Mouse (Mus musculus) lung, embryonic 16.5 days (tissue): Measurements from ENCODE around the gene Tmbim6. TPM values are rescaled to one million over a fixed set of nuclear protein-coding genes. Genes with fewer than 3 reads are reported as not detected.

Experiments
- ATAC-seq: fragments of 200-750 bp; cut with Nextera tagmentation; 2 replicates; pipeline ENCODE4 v1.8.0; 2017; ENCODE audit warnings: low read depth, mild to moderate bottlenecking, moderate library complexity
- H3K27ac ChIP-seq: fragments of 300-500 bp; sonication (generic); 2 replicates; pipeline ENCODE4 v1.5.1; 2014; ENCODE audit warnings: mild to moderate bottlenecking, control low read depth, low read length
- H3K27me3 ChIP-seq: fragments of 300-500 bp; sonication (generic); 2 replicates; pipeline ENCODE4 v1.6.1; 2014; ENCODE audit warnings: low read depth, low read length, mixed read lengths; ENCODE audit not compliant: control insufficient read depth, insufficient read depth
- H3K36me3 ChIP-seq: fragments of 300-500 bp; sonication (generic); 2 replicates; pipeline ENCODE4 v1.6.1; 2014; ENCODE audit warnings: low read length; ENCODE audit not compliant: control insufficient read depth, insufficient read depth
- H3K4me1 ChIP-seq: fragments of 300-500 bp; sonication (generic); replicated peaks from 2 replicates; pipeline ENCODE4 v1.6.1; 2014; ENCODE audit warnings: low read length, mixed read lengths; ENCODE audit not compliant: control insufficient read depth, insufficient read depth
- H3K4me2 ChIP-seq: fragments of 300-500 bp; sonication (generic); 2 replicates; pipeline ENCODE4 v1.6.1; 2014; ENCODE audit warnings: low read depth, low read length, control low read depth
- H3K4me3 ChIP-seq: fragments of 300-500 bp; sonication (generic); 2 replicates; pipeline ENCODE4 v1.5.1; 2014; ENCODE audit warnings: mild to moderate bottlenecking, low read length, control low read depth
- H3K9ac ChIP-seq: fragments of 300-500 bp; sonication (generic); 2 replicates; pipeline ENCODE4 v1.6.1; 2014; ENCODE audit warnings: low read length, control low read depth
- H3K9me3 ChIP-seq: fragments of 300-500 bp; sonication (generic); 2 replicates; pipeline ENCODE4 v1.6.1; 2016; ENCODE audit warnings: low read length; ENCODE audit not compliant: control insufficient read depth
- WGBS: fragments of 180-500 bp; shearing (Covaris S2); extraction: QIAGEN DNeasy Blood & Tissue Kit; methylation state at CpG from one replicate; pipeline ENCODE4 v1.1.7; 2014; 5-methylcytosine and 5-hydroxymethylcytosine counted together
- polyA plus RNA-seq: library from polyadenylated mRNA; unstranded; fragments of >200 nt; fragmentation: Nextera tagmentation; extraction: Ambion mirVana; gene quantifications from 2 replicates; pipeline ENCODE4 v1.2.1, GENCODE M21; 2015

The Tmbim6 gene
- 459 and 464 TPM in 2 replicates for polyA plus RNA-seq

DNA sequence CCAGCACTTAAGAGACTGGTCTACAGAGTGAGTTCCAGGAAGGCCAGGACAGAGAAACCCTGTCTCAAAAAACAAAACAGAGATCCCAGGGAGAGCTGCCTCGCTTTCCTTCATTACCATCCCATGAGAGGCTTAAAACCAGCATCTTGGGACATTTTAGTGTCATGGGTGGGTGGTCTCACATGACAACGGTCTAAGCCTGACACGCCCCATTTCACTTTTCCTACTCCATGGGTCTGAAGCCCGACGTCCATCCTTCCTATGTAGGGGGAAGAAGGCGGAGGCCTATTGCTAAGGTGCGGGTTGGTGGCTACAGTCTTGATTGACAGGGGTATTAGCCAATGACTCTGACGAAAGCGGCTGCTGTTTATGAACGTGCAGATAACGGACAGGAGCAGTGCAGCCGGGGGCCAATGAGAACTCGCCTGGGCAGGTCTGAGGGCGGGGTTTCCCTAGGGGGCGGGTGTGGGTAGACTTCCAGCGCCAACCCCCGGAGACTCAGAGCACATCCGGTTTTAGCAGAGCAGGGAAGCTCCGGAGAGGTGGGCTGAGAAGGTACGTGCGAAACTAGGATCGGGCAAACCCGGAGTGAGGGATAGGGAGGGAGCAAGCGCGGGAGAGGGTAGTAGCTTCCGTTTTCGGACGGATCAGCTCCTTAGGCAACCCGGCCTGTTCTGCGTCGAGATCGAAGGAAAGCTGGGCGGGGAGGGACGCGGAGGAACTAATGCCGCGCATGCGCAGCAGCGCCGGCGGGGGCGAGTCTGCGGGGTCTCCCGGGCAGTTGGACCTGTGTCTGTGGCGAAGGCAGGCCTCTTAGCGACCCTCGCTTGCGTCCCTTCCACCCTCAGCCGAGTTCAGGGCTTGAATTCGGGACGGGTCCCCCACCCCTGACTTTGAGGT lies at the start of gene Tmbim6:
Tmbim6 (plus strand) TSS at position 397 of the 900 bp plus-strand sequence.
- peak; percentile 100 for ATAC-seq
- Histone ChIP-seq H3K9ac (peak within 1 kb of the TSS; percentile 91), H3K27ac (peak within 1 kb of the TSS; percentile 93), H3K9me3 (no peaks in the 10 kb centered on the region), H3K4me2 (peak within 1 kb of the TSS; percentile 90), H3K27me3 (no peaks in the 10 kb centered on the region), H3K4me3 (peak within 1 kb of the TSS; percentile 91), H3K4me1 (peaks cover 35% of the 10 kb centered on the region), H3K36me3 (no peaks in the 10 kb centered on the region)
- WGBS = 0% methylated on average over 51 of the region's 51 CpGs

DNA sequence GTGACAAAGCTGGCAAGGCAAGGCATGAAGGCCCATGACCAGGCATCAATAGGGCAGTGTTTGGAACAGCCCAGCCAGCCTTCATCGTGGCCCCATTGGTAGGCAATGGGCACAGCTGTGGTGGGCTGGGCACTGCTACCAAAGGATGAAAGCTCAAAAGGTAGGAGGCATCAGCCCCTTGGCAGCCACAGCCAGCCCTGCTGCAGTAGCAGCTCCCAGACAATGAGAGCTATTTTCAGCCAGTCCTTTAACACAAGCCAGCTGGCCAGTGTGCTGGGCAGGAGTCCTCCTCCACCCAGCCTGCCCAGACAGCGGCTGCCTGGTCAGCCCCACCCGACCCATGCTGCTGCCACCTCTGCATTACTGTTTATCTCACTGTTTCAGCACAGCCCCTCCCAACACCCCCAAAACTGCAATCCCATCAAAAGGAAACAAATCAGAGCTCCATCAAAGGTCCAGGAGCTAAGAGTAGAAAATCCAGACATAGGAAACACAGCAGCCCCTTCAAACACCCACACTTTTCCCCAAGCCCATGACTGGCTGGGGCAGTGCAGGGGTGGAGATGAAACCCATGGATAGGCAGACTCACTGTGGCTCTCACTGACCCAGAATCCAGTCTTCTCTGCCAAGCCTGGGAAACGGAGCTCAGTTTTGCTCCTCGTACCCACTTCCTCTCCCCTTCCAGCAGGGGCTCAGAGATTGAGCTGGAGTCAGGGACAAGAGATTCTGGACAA lies 49.1 kb upstream of the Tmbim6 start:
- Histone ChIP-seq H3K4me3 (no peak overlapping the region), H3K9me3 (no peaks in the 10 kb centered on the region), H3K27ac (peak overlapping the region; percentile 92), H3K27me3 (no peaks in the 10 kb centered on the region), H3K9ac (peak overlapping the region; percentile 42), H3K4me2 (peak overlapping the region; percentile 20; the same call in 1 of the 2 replicates), H3K4me1 (peaks cover 59% of the 10 kb centered on the region), H3K36me3 (no peaks in the 10 kb centered on the region)
- peak; percentile 76 for ATAC-seq
- 20% methylated on average over 5 of the region's 5 CpGs for WGBS

DNA sequence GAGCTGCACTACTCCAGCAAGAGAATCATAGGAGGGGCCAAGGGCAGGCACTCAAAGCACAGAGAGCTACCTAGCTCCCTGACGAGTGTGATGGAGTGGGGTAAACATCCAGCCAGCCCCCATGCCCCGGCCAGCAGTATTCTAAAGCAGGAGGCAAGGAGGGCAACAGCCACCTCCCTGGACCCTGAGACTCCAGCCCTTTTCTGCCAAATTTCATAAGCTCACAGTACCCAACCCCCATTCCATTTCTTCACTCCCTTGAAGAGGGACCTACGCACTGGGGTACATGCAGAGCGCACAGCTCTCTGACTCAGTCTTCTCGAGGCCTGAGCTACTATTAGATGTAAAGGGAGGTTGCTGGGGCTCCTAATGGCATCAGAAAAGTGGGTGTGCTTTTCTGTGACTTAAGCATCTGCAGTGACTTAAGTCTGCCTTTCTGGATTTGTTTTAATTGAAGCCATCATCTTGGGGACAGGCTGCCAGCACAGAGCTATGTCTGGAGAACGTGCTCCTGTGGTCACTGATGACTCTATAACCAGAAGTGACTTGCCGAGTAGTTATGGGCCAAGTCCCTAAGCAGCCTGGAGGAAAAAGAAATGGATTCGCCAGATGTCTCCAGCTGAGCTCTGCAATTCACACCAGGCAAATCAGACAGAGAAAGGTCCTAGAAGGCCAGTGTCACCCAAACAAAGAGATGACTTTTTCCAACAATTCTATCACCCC lies 48.4 kb upstream of the Tmbim6 start:
- Histone ChIP-seq H3K27ac (peak overlapping the region; percentile 92), H3K27me3 (no peaks in the 10 kb centered on the region), H3K4me1 (peaks cover 59% of the 10 kb centered on the region), H3K4me3 (no peak overlapping the region), H3K9ac (peak overlapping the region; percentile 42), H3K9me3 (no peaks in the 10 kb centered on the region), H3K36me3 (no peaks in the 10 kb centered on the region), H3K4me2 (peak overlapping the region; percentile 20; the same call in 1 of the 2 replicates)
- peak; percentile 68 for ATAC-seq
- WGBS = 32% methylated on average over 8 of the region's 8 CpGs

DNA sequence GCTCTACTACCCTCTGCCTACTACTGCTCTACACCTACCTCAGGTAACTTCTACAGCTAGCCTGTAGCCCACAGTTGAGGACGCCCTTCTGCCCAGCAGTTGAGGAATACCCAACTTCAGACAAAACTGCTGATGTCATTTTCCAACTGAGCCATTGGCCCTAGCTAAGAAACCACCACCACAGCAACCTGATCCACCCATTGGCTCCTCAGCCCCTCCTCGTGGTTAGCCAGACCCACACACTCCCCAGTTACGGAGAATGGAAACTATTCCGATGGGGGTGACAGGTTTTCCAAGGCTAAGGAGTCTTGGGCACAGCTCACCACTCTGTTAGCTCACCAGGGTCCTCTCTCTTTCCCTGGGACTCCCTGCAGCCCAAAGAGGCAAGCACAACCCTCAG lies 47.7 kb upstream of the Tmbim6 start:
- Histone ChIP-seq H3K4me2 (no peak overlapping the region), H3K9ac (no peak overlapping the region), H3K9me3 (no peaks in the 10 kb centered on the region), H3K4me1 (peaks cover 58% of the 10 kb centered on the region), H3K27me3 (no peaks in the 10 kb centered on the region), H3K4me3 (no peak overlapping the region), H3K27ac (peak overlapping the region; percentile 92), H3K36me3 (no peaks in the 10 kb centered on the region)
- 69% methylated on average over 4 of the region's 4 CpGs for WGBS
- ATAC-seq = peak; percentile 15

DNA sequence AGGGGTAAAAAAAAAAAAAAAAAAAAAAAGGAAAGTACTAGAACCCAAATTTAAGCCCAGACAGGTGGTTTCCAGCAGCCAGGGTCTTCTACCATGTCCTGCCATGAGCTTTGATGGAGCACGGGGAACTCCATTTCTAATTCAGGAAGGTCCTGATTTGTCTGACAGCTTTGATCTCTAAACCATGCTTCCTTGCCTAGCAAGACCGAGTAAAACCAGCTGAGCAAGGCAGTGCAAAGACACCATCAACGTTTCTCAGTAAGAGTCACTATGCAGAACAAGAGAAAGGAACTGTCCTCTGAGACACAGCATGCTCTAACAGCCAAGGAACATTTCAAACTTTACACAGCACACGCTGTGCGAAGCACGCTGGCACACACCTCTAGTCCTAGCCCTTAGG lies 41.1 kb upstream of the Tmbim6 start:
- no peak overlapping the region for H3K27ac ChIP-seq

DNA sequence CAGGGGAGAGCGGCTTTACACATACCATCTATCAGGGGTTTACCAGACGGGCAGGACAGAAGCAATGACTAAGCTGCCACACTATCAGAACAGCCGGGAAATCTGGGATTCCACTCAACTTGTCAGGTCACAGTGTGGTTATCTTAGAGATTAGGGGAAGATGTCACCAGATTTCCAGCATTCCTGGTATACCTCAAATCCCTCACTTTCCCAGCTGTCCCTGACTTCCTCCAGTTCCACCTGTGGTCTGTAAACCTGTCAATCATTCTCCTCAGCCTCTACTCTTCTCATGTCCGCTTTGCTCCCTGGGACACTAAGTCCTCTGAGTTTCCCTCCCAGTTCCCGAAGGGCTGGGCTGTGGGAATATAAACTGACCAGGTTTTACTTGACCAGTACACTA lies 40.4 kb upstream of the Tmbim6 start:
- no peak overlapping the region for H3K4me2 ChIP-seq
- no peaks in the 10 kb centered on the region for H3K27me3 ChIP-seq
- no peak overlapping the region for H3K27ac ChIP-seq
- H3K9ac ChIP-seq = no peak overlapping the region
- no peak overlapping the region for H3K4me3 ChIP-seq
- ATAC-seq = no peak
- whole genome bisulfite sequencing = 52% methylated on average over 5 of the region's 5 CpGs
- peaks cover 7% of the 10 kb centered on the region for H3K4me1 ChIP-seq
- H3K36me3 ChIP-seq = no peaks in the 10 kb centered on the region
- H3K9me3 ChIP-seq = no peaks in the 10 kb centered on the region

More for the DNA sequence above, 41.1 kb upstream of the Tmbim6 start:
- 65% methylated on average over 6 of the region's 6 CpGs for WGBS
- H3K4me3 ChIP-seq = no peak overlapping the region
- H3K36me3 ChIP-seq = no peaks in the 10 kb centered on the region
- no peak overlapping the region for H3K4me2 ChIP-seq
- H3K9ac ChIP-seq = no peak overlapping the region
- ATAC-seq = no peak
- H3K4me1 ChIP-seq = peaks cover 7% of the 10 kb centered on the region
- no peaks in the 10 kb centered on the region for H3K27me3 ChIP-seq
- H3K9me3 ChIP-seq = no peaks in the 10 kb centered on the region

DNA sequence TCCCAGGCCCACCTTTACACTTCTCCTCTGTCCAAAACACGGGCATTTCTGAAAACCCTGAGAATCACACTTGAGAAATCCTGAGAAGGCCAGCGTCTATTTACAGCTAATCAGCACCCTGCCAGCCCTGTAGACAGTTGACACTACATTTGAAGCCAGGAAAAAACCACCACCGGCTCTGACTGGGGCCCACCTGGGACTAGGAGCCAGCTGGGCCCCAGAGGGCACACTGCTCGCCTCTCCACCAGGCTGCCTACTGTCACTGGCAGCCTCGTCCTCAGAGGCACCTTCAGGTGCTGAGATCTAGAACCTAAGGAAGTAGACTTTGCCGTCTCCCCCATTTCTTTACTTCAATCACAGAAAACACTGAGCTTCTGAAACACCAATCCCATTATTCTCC lies 37.0 kb upstream of the Tmbim6 start:
- Histone ChIP-seq H3K27me3 (no peaks in the 10 kb centered on the region), H3K36me3 (no peaks in the 10 kb centered on the region), H3K27ac (no peak overlapping the region), H3K9me3 (no peaks in the 10 kb centered on the region), H3K9ac (no peak overlapping the region), H3K4me2 (no peak overlapping the region), H3K4me1 (no peaks in the 10 kb centered on the region), H3K4me3 (no peak overlapping the region)
- WGBS = 59% methylated on average over 6 of the region's 6 CpGs
- ATAC-seq = no peak

DNA sequence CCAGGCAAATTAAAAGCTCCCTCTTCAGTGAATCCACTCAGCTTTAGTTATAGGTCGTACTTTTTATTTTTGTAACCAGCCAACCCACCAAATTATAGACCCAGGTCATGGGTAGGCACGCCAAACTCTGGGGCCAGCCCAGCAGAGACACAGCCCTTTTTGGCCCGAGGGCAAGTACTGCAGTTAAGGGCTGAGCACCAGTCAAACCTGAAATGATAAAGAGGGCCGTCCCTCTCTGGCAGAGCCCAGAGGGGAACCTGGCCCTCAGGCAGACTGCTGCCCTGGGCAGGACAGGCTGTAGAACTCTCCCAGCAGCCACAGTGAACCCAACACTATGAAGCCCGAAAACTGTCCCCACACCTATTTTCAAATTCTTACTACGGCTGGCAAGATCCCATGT lies 36.2 kb upstream of the Tmbim6 start:
- ATAC-seq = no peak
- H3K4me3 ChIP-seq = no peak overlapping the region
- no peak overlapping the region for H3K9ac ChIP-seq
- H3K27ac ChIP-seq = no peak overlapping the region
- no peaks in the 10 kb centered on the region for H3K27me3 ChIP-seq
- 68% methylated on average over 6 of the region's 6 CpGs for WGBS
- H3K36me3 ChIP-seq = no peaks in the 10 kb centered on the region
- no peaks in the 10 kb centered on the region for H3K9me3 ChIP-seq
- no peaks in the 10 kb centered on the region for H3K4me1 ChIP-seq
- no peak overlapping the region for H3K4me2 ChIP-seq

DNA sequence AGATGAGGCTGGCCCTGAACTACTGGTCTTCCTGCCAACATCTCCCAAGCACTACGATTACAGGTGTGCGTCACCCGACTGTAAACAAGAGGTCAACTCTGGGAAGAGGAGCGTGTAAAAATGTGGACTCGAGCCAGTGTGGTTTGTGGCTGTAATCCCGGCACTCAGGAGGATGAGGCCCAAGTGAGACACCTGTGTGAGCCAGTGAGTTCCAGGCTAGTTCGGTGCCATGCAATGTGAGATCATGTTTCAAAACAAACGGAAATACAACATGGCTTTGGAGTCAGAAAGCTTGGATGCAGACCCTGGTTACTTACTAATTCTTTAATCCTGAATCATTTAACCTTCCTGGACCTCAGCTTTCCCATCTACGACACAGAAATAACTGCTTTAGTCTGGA lies 33.7 kb upstream of the Tmbim6 start:
- no peak overlapping the region for H3K4me3 ChIP-seq
- no peaks in the 10 kb centered on the region for H3K36me3 ChIP-seq
- no peaks in the 10 kb centered on the region for H3K27me3 ChIP-seq
- H3K4me1 ChIP-seq = peaks cover under 1% of the 10 kb centered on the region; the same call in 1 of the 2 replicates
- ATAC-seq = no peak
- H3K27ac ChIP-seq = no peak overlapping the region
- no peaks in the 10 kb centered on the region for H3K9me3 ChIP-seq
- H3K4me2 ChIP-seq = no peak overlapping the region
- 81% methylated on average over 9 of the region's 9 CpGs for WGBS
- H3K9ac ChIP-seq = no peak overlapping the region
